Mouse (Mus musculus) heart, adult 2 months (tissue): ENCODE results near the gene Ncor1.

ENCODE experiments used
- CTCF ChIP-seq: fragments of 200-600 bp; IDR thresholded peaks from 2 replicates; pipeline ENCODE4 v1.8.1; 2022; ENCODE audit warnings: antibody characterized with exemption, mild to moderate bottlenecking, moderate library complexity
- EP300 ChIP-seq: fragments of 200-500 bp; IDR thresholded peaks from 2 replicates; pipeline ENCODE4 v1.6.1; 2011; ENCODE audit warnings: low read depth, low read length, control low read depth; ENCODE audit not compliant: insufficient read depth
- POLR2A ChIP-seq: fragments of 200-500 bp; IDR thresholded peaks from 2 replicates; pipeline ENCODE4 v1.6.1; 2011; ENCODE audit warnings: mild to moderate bottlenecking, low read depth, low read length, control low read depth; ENCODE audit not compliant: insufficient read depth

DNA sequence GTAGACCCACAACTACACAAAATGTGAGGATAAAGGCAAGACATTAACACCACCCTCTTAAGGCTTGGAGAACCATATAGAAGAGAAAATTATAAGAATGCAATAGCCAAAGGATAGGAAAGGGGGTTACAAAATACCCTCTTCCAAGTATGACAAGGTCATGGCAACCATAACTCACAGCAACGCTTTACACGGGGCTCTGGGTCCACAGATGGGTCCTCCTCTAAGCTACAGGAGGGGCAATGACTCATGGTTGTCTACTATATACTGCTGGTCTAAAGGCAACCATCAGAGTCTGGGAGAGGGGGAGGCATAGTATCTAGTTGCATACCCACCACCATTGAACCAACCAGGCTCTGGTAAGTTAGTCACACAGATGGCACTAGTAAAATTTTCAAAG, 26.1 kb downstream of the Ncor1 start:
- TF ChIP-seq CTCF (no peak), POLR2A (no peak), EP300 (no peak)
